Mouse (Mus musculus) 416B (cell line): ENCODE measurements around the gene Thbs3.

Experiments used
- DNase-seq: peaks from one replicate; pipeline ENCODE4 v3.0.0; 2011; ENCODE audit warnings: low read depth

Thbs3 gene

GRCm38 (mm10) chr3:89251365-89251895, 36.5 kb downstream of the Thbs3 start:
- peak; percentile 89 for DNase-seq

- DNase-seq, result no peak
Observed at GRCm38 (mm10) chr3:89254994-89255393, 40.0 kb downstream of the Thbs3 start.

- peak; percentile 38 for DNase-seq
Observed at GRCm38 (mm10) chr3:89256177-89256576, 41.2 kb downstream of the Thbs3 start.

- no peak for DNase-seq
Observed at GRCm38 (mm10) chr3:89259076-89259475, 44.1 kb downstream of the Thbs3 start, which contains the start of gene Dpm3. Gene Dpm3 (plus strand): TSS chr3:89259358.

DNA sequence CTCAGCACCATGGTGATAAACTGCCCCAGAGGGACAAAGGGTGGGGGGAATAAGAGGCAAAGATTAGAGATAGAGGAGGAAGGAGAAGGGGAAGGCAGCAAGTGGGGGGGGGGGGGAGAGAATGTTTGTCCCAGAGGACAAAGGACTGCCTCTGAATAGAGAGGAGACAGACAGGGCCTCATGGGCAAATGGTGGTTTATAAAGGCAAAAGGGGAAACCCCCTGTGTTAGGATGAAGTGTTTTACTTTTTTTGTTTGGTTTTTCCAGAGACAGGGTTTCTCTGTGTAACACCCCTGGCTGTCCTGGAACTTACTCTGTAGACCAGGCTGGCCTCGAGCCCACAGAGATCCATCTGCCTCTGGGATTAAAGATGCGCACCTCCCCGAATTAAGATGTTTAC, 45.2 kb downstream of the Thbs3 start:
- no peak for DNase-seq

DNA sequence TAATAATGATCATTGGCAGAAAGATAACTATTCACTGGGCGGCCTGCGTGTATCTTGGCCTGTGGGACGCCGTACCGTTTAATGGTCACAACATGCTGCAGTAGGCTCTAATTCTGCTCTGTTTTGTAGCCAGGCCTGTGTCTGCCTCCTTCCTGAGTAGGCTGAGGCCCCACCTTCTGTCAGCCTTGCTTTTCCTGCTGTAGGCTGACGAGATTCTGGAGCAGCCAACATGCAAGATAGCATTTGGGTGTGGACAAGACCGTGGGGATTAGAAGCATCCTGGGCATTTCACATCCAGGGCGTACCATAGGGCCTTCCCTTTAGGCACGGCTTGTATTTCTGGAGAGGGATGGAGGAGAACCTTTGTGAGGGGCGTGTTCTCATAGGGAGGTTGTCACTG, 47.4 kb downstream of the Thbs3 start:
- DNase-seq, result no peak

- DNase-seq, result peak; percentile 88
Observed at GRCm38 (mm10) chr3:89266439-89266893, 51.5 kb downstream of the Thbs3 start.

GRCm38 (mm10) chr3:89268916-89269315, 53.9 kb downstream of the Thbs3 start:
- no peak for DNase-seq

- DNase-seq, result peak; percentile 76
Observed at GRCm38 (mm10) chr3:89270051-89270755, 55.2 kb downstream of the Thbs3 start, which contains the start of gene Slc50a1. Gene Slc50a1 (minus strand): TSS chr3:89270570.

DNA sequence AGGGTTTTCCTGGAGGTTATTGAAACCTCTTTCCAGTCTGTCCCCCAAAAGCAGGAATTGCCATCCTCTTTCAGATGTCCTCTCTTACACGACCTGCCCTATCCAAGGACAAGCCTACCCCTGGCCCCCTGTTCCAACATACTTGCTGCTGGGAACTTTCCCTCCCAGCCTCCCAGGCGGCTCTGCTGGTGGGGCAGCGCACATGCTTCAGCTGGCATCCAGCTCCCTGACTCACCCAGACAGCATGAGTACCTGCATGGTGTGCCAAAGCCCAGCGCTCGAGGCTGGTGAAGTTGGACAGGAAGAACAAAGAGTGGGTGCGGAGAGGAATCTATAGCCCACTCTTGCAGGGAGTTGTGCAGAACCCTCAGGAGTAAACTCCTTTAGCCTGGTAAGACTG, 55.9 kb downstream of the Thbs3 start:
- DNase-seq, result no peak

DNA sequence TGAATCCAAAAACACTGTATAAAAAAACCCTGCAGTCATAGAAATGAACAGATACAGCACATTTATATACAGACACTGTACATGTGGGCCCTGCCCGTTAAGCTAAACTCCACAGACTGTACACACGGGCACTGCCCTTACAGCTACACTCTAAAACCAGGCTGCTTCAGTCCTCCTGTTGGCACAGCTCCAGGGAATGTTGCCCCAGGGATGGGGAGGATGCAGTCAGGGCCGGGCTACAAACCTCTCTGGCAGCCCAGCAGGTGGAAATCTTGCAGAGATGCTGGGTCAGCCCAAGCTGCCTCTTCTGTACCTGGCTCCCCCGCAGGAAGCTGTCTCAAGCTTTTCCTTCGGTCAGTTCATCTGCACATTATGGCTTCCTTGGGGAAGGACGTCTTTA, 56.8 kb downstream of the Thbs3 start:
- no peak for DNase-seq

DNA sequence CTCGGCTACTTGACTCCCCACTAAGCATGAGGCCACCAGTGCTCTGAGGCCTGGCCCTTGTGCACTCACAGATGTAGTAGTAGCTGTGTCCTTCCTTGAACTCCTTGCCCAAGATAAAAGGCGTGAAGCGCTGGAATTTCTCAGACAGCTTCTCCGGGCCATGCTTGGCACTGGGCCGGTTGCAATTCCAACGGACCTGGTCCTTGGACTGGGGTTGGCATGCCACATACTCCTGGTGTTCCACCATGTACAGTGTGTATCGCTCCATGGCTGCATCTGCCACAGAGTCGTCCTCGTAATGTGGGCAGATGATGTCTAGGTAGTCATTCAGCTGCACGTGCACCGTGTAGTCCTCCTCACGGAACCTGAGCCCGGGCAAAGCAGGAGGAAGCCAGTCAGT, 61.1 kb downstream of the Thbs3 start:
- no peak for DNase-seq
